Mouse (Mus musculus): Measurements from ENCODE around the gene Ciapin1. TPM values are rescaled to one million over a fixed set of nuclear protein-coding genes. Genes with fewer than 3 reads are reported as not detected.

Ciapin1 gene
- polyA plus RNA-seq, 1 experiment from 2014 or later: 154 TPM

GRCm38 (mm10) chr8:94779534-94780294 lies 58.4 kb downstream of the Ciapin1 start:
- DNase-seq (ENCODE audit: low spot score, missing footprints): no peak
- H3K4me1 ChIP-seq (ENCODE audit: control insufficient read depth, insufficient read depth, low read length): peaks cover 7% of the 10 kb centered on the region
- ATAC-seq (ENCODE audit: low FRiP score): no peak
- no peak overlapping the region for H3K4me2 ChIP-seq
- no peaks in the 10 kb centered on the region for H3K36me3 ChIP-seq (ENCODE audit: control insufficient read depth, insufficient read depth, low read length)
- no peak overlapping the region for H3K27ac ChIP-seq (ENCODE audit: low read depth, low read length)
- no peak overlapping the region for H3K9ac ChIP-seq (ENCODE audit: low read length)
- no peaks in the 10 kb centered on the region for H3K27me3 ChIP-seq (ENCODE audit: control insufficient read depth, insufficient read depth, low read length)
- no peak overlapping the region for H3K4me3 ChIP-seq (ENCODE audit: low read depth, low read length)
- no peaks in the 10 kb centered on the region for H3K9me3 ChIP-seq (ENCODE audit: control insufficient read depth, low read length)
- 93% methylated on average over 16 of the region's 16 CpGs for WGBS

GRCm38 (mm10) chr8:94778895-94779533 lies 59.1 kb downstream of the Ciapin1 start:
- 83% methylated on average over 10 of the region's 10 CpGs for WGBS
- Histone ChIP-seq H3K9ac (ENCODE audit: low read length) (no peak overlapping the region), H3K27ac (ENCODE audit: low read depth, low read length) (no peak overlapping the region), H3K4me1 (ENCODE audit: control insufficient read depth, insufficient read depth, low read length) (peaks cover 10% of the 10 kb centered on the region), H3K4me3 (ENCODE audit: low read depth, low read length) (no peak overlapping the region), H3K4me2 (no peak overlapping the region), H3K27me3 (ENCODE audit: control insufficient read depth, insufficient read depth, low read length) (no peaks in the 10 kb centered on the region), H3K9me3 (ENCODE audit: control insufficient read depth, low read length) (no peaks in the 10 kb centered on the region), H3K36me3 (ENCODE audit: control insufficient read depth, insufficient read depth, low read length) (no peaks in the 10 kb centered on the region)
- no peak for ATAC-seq (ENCODE audit: low FRiP score)
- no peak for DNase-seq (ENCODE audit: low spot score, missing footprints)

- H3K9me3 ChIP-seq (ENCODE audit: control insufficient read depth, low read length): no peaks in the 10 kb centered on the region
- H3K4me1 ChIP-seq (ENCODE audit: control insufficient read depth, insufficient read depth, low read length): peaks cover 15% of the 10 kb centered on the region
- H3K27me3 ChIP-seq (ENCODE audit: control insufficient read depth, insufficient read depth, low read length): no peaks in the 10 kb centered on the region
- ATAC-seq (ENCODE audit: low FRiP score): no peak
- no peak overlapping the region for H3K27ac ChIP-seq (ENCODE audit: low read depth, low read length)
- no peak overlapping the region for H3K4me3 ChIP-seq (ENCODE audit: low read depth, low read length)
- no peak for DNase-seq (ENCODE audit: low spot score, missing footprints)
- H3K9ac ChIP-seq (ENCODE audit: low read length): no peak overlapping the region
- no peak overlapping the region for H3K4me2 ChIP-seq
- H3K36me3 ChIP-seq (ENCODE audit: control insufficient read depth, insufficient read depth, low read length): no peaks in the 10 kb centered on the region
- 78% methylated on average over 5 of the region's 5 CpGs for WGBS
These were observed 59.7 kb downstream of the Ciapin1 start for GRCm38 (mm10) chr8:94778473-94778872.

GRCm38 (mm10) chr8:94778036-94778435 lies 60.1 kb downstream of the Ciapin1 start:
- H3K27ac ChIP-seq (ENCODE audit: low read depth, low read length): no peak overlapping the region
- H3K9me3 ChIP-seq (ENCODE audit: control insufficient read depth, low read length): no peaks in the 10 kb centered on the region
- peaks cover under 1% of the 10 kb centered on the region; the same call in 1 of the 2 replicates for H3K27me3 ChIP-seq (ENCODE audit: control insufficient read depth, insufficient read depth, low read length)
- no peak for ATAC-seq (ENCODE audit: low FRiP score)
- H3K4me3 ChIP-seq (ENCODE audit: low read depth, low read length): no peak overlapping the region
- DNase-seq (ENCODE audit: low spot score, missing footprints): no peak
- no peak overlapping the region for H3K4me2 ChIP-seq
- no peak overlapping the region for H3K9ac ChIP-seq (ENCODE audit: low read length)
- peaks cover 16% of the 10 kb centered on the region for H3K4me1 ChIP-seq (ENCODE audit: control insufficient read depth, insufficient read depth, low read length)
- H3K36me3 ChIP-seq (ENCODE audit: control insufficient read depth, insufficient read depth, low read length): no peaks in the 10 kb centered on the region
- WGBS: 80% methylated on average over 10 of the region's 10 CpGs

- Histone ChIP-seq H3K9me3 (ENCODE audit: control insufficient read depth, low read length) (no peaks in the 10 kb centered on the region), H3K36me3 (ENCODE audit: control insufficient read depth, insufficient read depth, low read length) (no peaks in the 10 kb centered on the region), H3K27me3 (ENCODE audit: control insufficient read depth, insufficient read depth, low read length) (peaks cover 7% of the 10 kb centered on the region), H3K4me3 (ENCODE audit: low read depth, low read length) (no peak overlapping the region), H3K9ac (ENCODE audit: low read length) (no peak overlapping the region), H3K4me1 (ENCODE audit: control insufficient read depth, insufficient read depth, low read length) (peaks cover 25% of the 10 kb centered on the region), H3K4me2 (no peak overlapping the region), H3K27ac (ENCODE audit: low read depth, low read length) (no peak overlapping the region)
- DNase-seq (ENCODE audit: low spot score, missing footprints): no peak
- ATAC-seq (ENCODE audit: low FRiP score): no peak
- WGBS: 84% methylated on average over 2 of the region's 2 CpGs
These were observed 61.8 kb downstream of the Ciapin1 start for GRCm38 (mm10) chr8:94776346-94776745.

GRCm38 (mm10) chr8:94774601-94775000 lies 63.6 kb downstream of the Ciapin1 start:
- WGBS: 79% methylated on average over 1 of the region's 1 CpGs
- Histone ChIP-seq H3K4me2 (no peak overlapping the region), H3K27me3 (ENCODE audit: control insufficient read depth, insufficient read depth, low read length) (peaks cover 13% of the 10 kb centered on the region), H3K36me3 (ENCODE audit: control insufficient read depth, insufficient read depth, low read length) (no peaks in the 10 kb centered on the region), H3K27ac (ENCODE audit: low read depth, low read length) (no peak overlapping the region), H3K4me1 (ENCODE audit: control insufficient read depth, insufficient read depth, low read length) (peaks cover 29% of the 10 kb centered on the region), H3K4me3 (ENCODE audit: low read depth, low read length) (no peak overlapping the region), H3K9ac (ENCODE audit: low read length) (no peak overlapping the region), H3K9me3 (ENCODE audit: control insufficient read depth, low read length) (no peaks in the 10 kb centered on the region)
- DNase-seq (ENCODE audit: low spot score, missing footprints) (no peak), ATAC-seq (ENCODE audit: low FRiP score) (no peak)

- ATAC-seq (ENCODE audit: low FRiP score) (no peak), DNase-seq (ENCODE audit: low spot score, missing footprints) (peak; percentile 86)
- Histone ChIP-seq H3K4me1 (ENCODE audit: control insufficient read depth, insufficient read depth, low read length) (peaks cover 29% of the 10 kb centered on the region), H3K27me3 (ENCODE audit: control insufficient read depth, insufficient read depth, low read length) (peaks cover 13% of the 10 kb centered on the region), H3K9ac (ENCODE audit: low read length) (peak overlapping the region; percentile 20; the same call in 1 of the 2 replicates), H3K36me3 (ENCODE audit: control insufficient read depth, insufficient read depth, low read length) (no peaks in the 10 kb centered on the region), H3K4me2 (peak overlapping the region; percentile 16), H3K27ac (ENCODE audit: low read depth, low read length) (no peak overlapping the region), H3K4me3 (ENCODE audit: low read depth, low read length) (peak overlapping the region; percentile 8; the same call in 1 of the 2 replicates), H3K9me3 (ENCODE audit: control insufficient read depth, low read length) (no peaks in the 10 kb centered on the region)
- 13% methylated on average over 12 of the region's 12 CpGs for WGBS
These were observed 64.4 kb downstream of the Ciapin1 start for GRCm38 (mm10) chr8:94773700-94774171.

GRCm38 (mm10) chr8:94773048-94773447 lies 65.1 kb downstream of the Ciapin1 start:
- Histone ChIP-seq H3K4me1 (ENCODE audit: control insufficient read depth, insufficient read depth, low read length) (peaks cover 29% of the 10 kb centered on the region), H3K36me3 (ENCODE audit: control insufficient read depth, insufficient read depth, low read length) (no peaks in the 10 kb centered on the region), H3K27ac (ENCODE audit: low read depth, low read length) (no peak overlapping the region), H3K9me3 (ENCODE audit: control insufficient read depth, low read length) (no peaks in the 10 kb centered on the region), H3K4me3 (ENCODE audit: low read depth, low read length) (peak overlapping the region; percentile 57; the same call in 1 of the 2 replicates), H3K9ac (ENCODE audit: low read length) (no peak overlapping the region), H3K4me2 (peak overlapping the region; percentile 88), H3K27me3 (ENCODE audit: control insufficient read depth, insufficient read depth, low read length) (peaks cover 13% of the 10 kb centered on the region)
- WGBS: 39% methylated on average over 6 of the region's 6 CpGs
- ATAC-seq (ENCODE audit: low FRiP score) (no peak), DNase-seq (ENCODE audit: low spot score, missing footprints) (no peak)
